Mouse (Mus musculus) testis, postnatal 14 days (tissue): ENCODE data around the gene Hps4.
A peak's percentile ranks its signal among the peaks of the same experiment; 100 is the strongest.
"Not testable (repeated sequence)": the region's sequence is repeated elsewhere in the genome, so short reads cannot be mapped to it uniquely, and the experiment has no call there.

ENCODE experiments used
- DNase-seq: peaks from one replicate; pipeline ENCODE4 v3.0.0; 2021; ENCODE audit warnings: low spot score

Hps4 gene

DNA sequence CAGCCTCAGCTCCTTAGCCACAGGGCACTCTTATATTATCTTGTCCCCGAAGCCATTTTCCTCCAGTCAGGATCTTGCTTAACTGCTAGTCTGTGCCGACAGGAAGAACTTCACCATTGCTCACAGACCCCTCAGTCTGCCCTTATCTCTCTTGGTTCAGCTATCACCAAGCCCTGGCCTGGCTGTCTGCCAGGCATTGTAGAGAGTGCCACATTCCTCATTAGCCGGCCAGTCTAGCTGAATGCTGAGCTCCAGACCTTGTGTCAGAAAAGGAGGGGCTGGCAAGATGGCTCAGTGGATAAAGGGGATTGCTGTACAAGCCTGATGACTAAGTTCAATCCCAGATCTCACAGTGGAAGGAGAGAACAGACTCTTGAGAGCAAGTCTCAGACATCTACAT, 63.1 kb downstream of the Hps4 start:
- no peak for DNase-seq

DNA sequence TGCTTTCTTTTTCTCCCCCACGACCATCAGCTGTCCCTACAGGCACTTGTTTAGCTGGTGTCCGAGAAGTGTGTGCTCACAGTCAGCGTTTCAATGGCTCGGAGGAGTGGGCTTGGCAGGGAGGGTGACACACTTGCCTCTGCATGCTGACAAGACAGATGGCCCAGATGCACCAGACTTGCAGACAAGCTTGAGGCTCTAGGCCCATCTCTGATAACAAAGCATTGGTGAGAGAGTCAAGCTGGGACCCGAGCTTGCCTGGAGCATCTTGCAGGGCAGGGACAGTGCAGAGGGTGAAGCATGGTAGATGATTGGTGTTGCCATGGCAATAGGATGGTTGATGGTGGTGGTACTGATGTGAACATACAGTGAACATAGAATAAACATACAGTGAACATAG, 66.4 kb downstream of the Hps4 start:
- DNase-seq, result no peak

DNA sequence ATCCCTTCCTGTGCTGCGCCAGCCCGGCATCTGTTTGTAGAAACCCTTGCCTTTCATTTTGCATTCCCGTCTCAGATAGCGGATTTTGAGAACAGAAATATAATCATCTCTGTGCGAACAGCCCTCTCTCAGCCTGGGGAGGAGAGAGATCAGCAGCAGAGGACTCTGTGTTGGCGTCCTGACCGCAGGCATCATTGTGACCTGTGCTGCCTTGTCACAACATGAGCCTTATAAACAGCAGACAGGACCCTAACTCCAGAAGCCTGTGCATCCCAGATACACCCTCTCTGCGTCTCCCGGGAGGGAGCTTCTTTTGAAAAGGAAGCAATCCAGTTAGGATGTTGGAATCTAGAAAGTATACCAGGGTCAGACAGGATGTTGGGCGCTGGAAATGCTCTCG, 68.2 kb downstream of the Hps4 start:
- DNase-seq, result no peak

DNA sequence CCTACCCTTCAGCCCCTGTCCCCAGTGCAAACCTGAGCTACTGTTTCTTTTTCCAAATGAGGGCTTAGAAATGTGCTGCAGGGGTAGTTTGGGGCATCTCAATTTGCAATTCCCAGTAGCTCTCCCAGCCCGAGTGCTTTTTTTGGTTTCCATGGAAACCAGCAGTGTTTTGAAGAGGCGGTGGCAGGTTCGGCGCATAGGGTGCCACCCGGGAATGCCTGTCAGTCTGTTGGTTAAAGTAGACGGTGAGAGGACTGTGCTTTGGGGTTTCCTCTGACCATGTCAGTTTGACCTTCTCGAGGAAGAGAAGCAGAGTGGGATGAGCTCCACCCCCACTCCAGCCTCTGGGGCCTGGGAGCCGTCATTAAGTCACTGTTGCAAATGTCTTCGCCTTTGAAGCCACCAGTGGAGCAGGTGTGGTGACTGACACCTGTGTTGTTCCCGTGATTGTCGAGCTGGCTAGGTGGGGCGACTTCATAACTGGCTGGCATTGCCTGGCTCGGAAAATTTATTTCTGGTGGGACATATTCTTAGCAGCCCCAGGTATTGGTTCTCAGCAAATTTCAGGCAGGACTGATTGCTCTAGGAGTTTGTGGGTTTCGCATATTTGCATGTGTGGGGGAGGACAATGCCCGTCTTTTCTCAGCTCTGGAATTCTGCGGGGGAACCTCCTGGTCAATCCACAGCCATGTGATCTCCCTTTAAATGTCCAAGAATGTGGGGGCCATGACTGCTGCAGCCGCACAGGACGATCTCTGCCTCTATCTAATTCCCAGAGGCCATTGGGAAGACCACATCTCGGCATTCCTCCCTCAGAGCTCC, 68.8 kb downstream of the Hps4 start:
- no peak for DNase-seq

DNA sequence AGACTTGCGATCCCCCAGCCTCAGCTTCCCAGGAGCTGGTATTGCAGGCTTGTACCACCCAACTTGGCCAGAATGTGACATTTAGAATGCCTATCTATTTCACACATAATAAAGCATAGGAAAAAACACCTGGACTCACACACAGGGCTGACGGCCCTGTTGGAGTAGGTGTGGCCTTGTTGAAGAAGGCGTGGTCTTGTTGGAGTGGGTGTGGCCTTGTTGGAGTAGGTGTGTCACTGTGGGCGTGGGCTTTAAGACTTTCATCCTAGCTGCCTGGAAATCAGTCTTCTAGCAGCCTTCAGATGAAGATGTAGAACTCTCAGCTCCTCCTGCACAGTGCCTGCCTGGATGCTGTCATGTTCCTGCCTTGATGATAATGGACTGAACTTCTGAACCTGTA, 69.9 kb downstream of the Hps4 start:
- DNase-seq, result not testable (repeated sequence)

DNA sequence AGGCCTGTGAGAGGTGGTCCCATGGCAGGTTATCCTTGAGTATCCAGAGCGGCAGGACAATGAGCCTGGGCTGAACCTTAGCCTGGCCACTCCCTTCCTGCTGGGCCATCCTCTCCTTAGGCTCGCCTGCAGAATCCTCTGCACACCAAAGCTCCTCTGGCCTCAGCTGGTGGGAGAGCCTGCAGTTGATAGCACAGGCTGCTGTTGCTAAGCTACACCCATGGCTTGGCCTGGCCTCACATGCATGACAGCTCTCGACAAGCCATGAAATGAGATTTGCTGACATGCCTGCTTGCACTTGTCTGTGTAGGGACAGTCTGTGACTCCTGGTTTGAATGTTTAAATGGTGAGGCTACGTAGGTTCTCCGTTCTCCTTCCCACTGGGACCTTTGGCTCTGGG, 73.8 kb downstream of the Hps4 start:
- no peak for DNase-seq

DNA sequence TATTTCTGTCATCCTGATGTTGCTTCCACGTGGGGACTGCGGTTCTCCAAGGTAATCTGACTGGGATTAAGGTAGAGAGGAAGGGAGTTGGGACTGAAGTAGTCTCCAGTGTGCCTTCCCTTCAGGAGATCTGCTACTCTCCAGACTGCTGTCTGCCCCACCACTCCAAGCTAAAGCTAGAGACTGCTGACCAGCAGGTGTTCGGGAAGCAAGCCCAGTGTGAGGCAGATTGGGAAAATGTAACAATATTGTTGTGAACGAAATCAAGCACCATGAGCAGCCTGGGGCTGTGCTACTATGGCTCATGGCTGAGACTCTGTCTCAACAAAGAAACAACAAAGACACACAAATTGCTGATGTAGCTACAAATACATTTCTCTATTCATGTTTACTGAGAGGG, 75.1 kb downstream of the Hps4 start:
- DNase-seq, result no peak

DNA sequence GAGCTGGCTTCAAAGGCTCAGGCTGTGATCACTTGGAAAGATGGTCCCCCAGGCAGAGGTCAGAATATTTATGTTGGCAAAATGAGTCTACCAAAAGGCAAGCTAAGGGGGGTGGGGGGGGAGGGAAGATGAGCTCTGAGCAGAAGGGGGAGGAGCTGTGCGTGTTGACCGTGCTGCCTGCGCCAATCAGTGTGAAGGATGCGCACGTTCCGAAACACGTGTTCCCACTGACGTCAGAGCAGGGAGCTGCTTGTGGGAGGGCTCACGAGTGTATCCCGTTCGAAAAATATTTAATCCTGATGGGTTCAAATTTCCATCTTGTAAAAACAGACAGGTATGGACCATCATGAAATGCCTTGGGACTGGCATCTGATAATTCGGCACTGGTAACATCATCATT, 76.7 kb downstream of the Hps4 start:
- DNase-seq, result peak; percentile 56

DNA sequence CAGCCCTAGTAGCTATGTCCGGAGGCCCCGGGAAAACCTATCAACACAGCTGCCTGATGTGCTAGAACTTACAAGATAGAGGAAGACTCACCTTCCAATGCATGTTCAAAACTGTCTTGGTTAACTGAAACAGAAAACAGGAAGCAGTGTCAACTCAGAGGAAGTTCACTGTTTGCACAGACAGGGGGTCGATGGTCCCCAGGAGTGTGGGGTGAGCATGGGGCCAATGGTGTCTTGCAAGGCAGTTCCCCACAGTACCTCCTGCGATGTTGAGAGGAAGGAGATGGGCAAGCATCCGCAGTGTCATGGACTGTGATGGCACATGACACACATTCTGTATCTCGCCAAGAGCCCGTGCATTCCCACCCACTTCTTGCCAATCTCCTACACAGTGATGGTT, 83.8 kb downstream of the Hps4 start:
- no peak for DNase-seq

DNA sequence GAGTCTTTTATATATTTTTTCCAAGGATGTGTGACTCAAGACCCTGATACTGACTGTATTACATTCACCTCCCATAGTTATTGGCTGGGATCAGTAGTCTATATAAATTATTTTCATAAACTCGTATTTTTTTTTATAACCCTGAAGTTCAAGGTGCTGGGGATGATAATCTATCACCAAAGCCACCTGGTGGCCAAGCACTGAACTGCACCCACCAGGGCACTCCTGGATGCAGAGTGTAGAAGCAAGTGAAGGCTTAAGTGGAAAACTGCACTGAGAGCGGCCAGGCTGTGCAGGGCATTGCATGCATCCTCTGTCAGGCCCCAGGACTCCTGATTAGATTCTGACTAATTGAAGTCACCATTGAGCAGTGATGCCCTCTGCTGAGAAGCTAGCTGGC, 84.4 kb downstream of the Hps4 start:
- DNase-seq, result peak; percentile 42
